Comparison of ENCODE assay signal across 9 mouse cellular contexts in the genomic region with DNA sequence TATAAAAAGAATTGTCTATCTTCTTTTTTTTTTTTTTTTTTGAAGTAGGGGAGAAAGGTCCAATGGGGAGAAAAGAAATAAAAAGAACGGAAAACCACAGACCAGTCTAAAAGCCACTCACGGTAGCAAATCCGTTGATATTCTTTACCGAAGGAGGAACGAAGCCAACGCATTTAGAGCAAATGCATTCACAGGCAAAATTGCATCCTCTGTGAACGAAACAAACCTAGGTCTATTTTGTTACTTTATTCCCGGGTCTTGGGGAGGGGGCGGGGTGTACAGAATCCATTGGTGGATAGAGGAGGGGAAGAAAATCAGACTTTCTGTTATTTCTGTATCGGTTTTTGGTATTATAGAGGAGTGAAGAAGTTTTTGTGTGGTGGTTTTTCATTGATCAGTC.
DNase-seq lines count a peak whose midpoint lies in the region; ATAC-seq lines count a peak whose summit lies in the region.
"Had no signal": no experiment of that assay in that cellular context is flagged by ENCODE, and none has a peak within 500 bp of the region (broad histone marks: within the 10 kb centered on the region; RNA-seq: fewer than 3 reads in every experiment).

No protein-coding gene starts in this region.

- H3K36me3 ChIP-seq in neural tube, embryonic 11.5 days (ENCODE audit: control insufficient read depth, insufficient read depth, low read length): no peaks in the 10 kb centered on the region
- peaks cover 8% of the 10 kb centered on the region for H3K36me3 ChIP-seq in midbrain, embryonic 10.5 days

- peak overlapping the region; percentile 61 for H3K9ac ChIP-seq in neural tube, embryonic 11.5 days (ENCODE audit: low read length)

- peak overlapping the region; percentile 97 for H3K27ac ChIP-seq in neural tube, embryonic 11.5 days (ENCODE audit: low read depth, low read length)
- no peak overlapping the region for H3K27ac ChIP-seq in midbrain, embryonic 10.5 days (replicated peaks)
- H3K27ac ChIP-seq: macrophage had no signal

- intact Hi-C loops in heart, postnatal 25 days (cut with DNase I): no loop called here

- H3K4me3 ChIP-seq in neural tube, embryonic 11.5 days (ENCODE audit: low read depth, low read length): peak overlapping the region; percentile 27
- H3K4me3 ChIP-seq in midbrain, embryonic 10.5 days: peak overlapping the region; percentile 47

- no peaks in the 10 kb centered on the region for H3K9me3 ChIP-seq in neural tube, embryonic 11.5 days (ENCODE audit: control insufficient read depth, low read length)
- H3K9me3 ChIP-seq in midbrain, embryonic 10.5 days (replicated peaks): no peaks in the 10 kb centered on the region

- ATAC-seq in neural tube, embryonic 11.5 days (ENCODE audit: insufficient read depth, low FRiP score, low TSS enrichment): peak; percentile 28; the same call in 1 of the 2 replicates

- DNase-seq in heart, adult 11 months: peak; percentile 61
- DNase-seq in heart, postnatal 25 days (ENCODE audit: low spot score): no peak
- DNase-seq in neural tube, embryonic 11.5 days (ENCODE audit: low spot score): no peak
- no peak for DNase-seq in neural tube, embryonic 10.5 days (ENCODE audit: extremely low spot score, low spot score)
- DNase-seq in midbrain, embryonic 10.5 days (ENCODE audit: low spot score): no peak
- no peak for DNase-seq in right cerebral cortex, adult 2 months (ENCODE audit: low spot score in 2 of 2)
- no peak for DNase-seq in natural killer cell, adult 2 months (ENCODE audit: low spot score in 2 of 2)
- no peak for DNase-seq in right cerebral cortex, adult 18-20 months

- H3K27me3 ChIP-seq in neural tube, embryonic 11.5 days (ENCODE audit: control insufficient read depth, insufficient read depth, low read length): 0 out of 2 replicates have a peak, but pooled peaks cover 5% of the 10 kb centered on the region
- H3K27me3 ChIP-seq in midbrain, embryonic 10.5 days (ENCODE audit: low read depth, poor library complexity, severe bottlenecking): peaks cover 91% of the 10 kb centered on the region

- H3K4me2 ChIP-seq in neural tube, embryonic 11.5 days (ENCODE audit: low read depth): peak overlapping the region; percentile 43

- under 1% methylated on average over 10 of the region's 10 CpGs for WGBS in neural tube, embryonic 11.5 days
- 0% methylated on average over 10 of the region's 10 CpGs for WGBS in midbrain, embryonic 10.5 days

- H3K4me1 ChIP-seq in neural tube, embryonic 11.5 days (ENCODE audit: control insufficient read depth, insufficient read depth, low read length): peaks cover 39% of the 10 kb centered on the region
- H3K4me1 ChIP-seq in midbrain, embryonic 10.5 days: peaks cover 71% of the 10 kb centered on the region
